Mouse (Mus musculus) cerebellum, postnatal 14 days (tissue): Measurements from ENCODE around the gene Ccdc134.

Experiments
- DNase-seq, 2 experiments: peaks; one replicate each; pipeline ENCODE4 v3.0.0; 2021; ENCODE audit warnings: mixed read lengths in 2 of 2

The Ccdc134 gene

DNA sequence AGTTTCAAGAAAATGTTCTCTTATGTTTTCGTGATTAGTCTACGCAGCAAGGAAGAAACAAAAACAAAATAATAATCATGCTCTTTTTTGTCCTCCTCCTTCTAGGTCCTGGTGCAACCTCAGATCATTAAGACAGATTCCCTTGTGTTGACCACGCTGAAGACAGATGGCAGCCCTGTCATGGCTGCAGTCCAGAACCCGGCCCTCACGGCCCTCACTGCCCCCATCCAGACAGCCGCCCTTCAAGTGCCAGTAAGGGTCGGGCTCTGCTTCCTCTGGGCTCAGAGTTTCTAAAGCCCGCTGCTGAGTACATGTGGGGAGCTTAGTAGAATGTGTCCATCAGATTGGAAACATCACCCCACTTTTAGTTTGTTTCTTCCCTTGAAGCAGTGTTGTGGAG lies 44.9 kb downstream of the Ccdc134 start:
- DNase-seq, result peak; percentile 90 to 94

DNA sequence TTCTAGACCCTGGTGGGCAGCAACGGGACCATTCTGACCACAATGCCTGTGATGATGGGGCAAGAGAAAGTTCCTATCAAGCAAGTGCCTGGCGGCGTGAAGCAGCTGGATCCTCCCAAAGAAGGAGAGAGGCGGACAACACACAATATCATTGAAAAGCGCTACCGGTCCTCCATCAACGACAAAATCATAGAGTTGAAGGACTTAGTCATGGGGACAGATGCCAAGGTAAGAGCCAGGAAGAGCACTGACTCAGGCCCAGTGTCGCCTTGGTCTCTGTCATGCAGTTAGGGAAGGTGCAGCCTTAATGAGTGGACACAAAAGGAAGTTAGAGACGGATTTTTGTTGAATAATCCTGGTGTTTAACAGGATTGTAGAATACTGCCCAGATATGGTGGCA lies 47.4 kb downstream of the Ccdc134 start:
- DNase-seq, result no peak

DNA sequence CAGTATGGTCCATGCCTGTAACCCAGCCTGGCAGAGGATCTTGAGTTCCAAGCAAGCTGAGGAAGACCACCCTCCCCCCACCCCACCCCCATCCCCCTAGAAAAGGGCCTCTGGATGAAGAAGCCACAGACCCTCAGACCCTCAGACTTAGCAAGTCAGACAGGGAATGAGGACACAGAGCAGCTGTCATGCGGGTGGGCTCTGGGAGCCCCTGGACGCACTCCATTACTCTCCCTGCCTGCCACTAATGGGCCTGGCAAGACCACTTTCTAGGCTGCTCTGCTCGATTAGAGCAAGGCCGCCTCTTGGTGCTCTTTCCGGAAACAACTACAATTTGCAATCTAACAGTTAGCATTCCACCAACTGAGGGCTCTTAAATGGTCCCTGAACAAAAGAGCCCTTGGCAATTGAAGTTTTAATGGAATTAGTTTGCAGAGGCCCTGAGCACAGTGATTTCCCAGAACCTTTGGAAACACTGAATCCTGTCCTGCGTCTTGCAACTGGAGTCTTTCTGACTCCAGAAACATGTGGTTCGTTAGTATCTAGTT lies 50.1 kb downstream of the Ccdc134 start:
- DNase-seq, result no peak

DNA sequence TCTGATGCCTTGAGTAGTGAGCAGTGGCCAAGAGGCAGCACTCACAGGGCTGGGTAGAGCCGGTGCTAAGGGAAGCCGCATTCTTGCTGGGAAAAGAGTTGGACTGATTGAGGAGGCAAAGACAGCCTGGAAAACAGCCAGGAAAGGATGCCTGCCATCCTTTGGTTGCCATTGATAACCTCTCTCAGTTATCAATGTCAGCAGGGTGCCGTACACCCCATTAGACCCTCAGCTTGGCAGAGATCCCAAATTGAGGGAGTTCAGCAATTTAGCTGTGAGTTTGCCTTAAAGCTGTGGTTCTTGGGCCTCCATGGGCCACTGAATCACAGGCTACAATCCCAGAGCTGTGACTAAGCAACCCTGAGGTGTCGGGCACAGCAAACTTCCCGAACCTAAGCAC lies 53.4 kb downstream of the Ccdc134 start:
- no peak for DNase-seq

DNA sequence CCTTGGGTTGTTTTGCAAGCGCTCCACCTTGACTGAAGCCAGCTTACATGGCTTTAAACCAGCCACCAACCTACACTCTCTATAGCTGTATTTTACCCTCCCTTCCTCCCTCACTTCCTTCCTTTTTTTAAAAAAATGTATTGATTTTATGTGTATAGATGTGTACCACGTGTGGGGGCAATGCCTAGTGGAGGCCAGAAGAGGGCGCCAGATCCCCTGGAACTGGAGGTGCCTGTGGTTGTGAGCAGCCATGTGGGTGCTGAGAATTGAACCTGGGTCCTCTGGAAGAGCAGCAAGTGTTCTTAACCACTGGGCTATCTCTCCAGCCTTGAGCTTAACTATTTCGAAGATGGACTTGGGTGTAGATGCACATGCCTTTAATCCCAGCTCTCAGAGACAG lies 54.6 kb downstream of the Ccdc134 start:
- DNase-seq, result no peak

DNA sequence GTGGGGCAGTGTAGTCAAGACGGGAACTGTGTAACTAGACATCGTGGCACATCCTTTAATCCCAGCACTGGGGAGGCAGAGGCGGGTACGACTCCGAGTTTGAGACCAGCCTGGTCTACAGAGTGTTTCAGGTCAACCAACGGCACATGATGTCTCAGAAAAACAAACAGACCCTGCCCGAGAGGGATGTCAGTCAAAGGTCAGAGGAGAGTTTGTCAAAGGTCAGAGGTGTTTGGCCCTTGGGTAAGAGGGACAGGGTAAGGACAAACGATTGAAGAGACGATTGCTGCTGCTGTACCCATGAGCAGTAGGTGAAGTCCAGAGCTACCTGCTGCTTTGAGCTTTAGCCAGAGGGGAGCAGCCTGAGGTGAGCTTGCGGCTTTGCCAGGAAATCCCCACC lies 55.9 kb downstream of the Ccdc134 start:
- DNase-seq, result no peak

DNA sequence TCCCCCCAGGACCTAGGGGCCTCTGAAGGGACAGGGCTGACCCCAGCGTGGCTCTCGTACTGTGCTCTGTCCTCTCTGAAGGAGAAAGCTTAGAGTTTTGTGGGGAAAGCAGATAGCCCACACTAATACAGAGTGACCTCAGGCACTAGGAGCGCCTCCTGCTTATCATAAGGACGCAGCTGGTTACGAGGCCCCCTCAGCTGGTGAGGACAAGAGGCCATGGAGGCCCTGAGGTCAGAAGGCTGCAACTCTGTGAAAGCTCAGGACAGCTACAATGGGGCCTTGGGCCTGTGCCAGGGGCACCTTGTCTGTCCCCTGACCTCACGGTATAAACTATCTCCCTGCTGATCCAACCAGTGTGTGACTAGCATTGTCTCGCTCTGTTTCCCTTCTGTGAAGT lies 56.5 kb downstream of the Ccdc134 start:
- DNase-seq, result no peak

DNA sequence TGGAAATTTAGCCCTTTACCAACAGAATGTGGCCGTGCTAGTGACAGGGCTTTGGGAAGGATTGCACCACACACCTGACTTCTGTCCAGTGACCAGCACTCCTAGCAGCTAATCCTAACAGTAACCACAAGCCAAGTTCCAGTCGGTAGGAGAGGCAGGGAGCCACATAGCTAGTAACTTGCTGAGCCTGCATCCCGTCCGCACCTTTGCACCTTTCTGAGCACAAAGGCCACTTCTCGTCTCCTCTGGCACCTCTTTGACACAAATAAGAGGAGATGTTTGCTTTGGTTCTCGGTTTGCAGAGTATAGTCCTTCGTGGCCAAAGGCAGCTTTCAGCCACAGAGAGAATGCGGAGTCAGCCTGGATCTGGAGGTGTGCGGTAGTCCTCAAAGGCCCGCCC lies 56.9 kb downstream of the Ccdc134 start:
- no peak for DNase-seq

DNA sequence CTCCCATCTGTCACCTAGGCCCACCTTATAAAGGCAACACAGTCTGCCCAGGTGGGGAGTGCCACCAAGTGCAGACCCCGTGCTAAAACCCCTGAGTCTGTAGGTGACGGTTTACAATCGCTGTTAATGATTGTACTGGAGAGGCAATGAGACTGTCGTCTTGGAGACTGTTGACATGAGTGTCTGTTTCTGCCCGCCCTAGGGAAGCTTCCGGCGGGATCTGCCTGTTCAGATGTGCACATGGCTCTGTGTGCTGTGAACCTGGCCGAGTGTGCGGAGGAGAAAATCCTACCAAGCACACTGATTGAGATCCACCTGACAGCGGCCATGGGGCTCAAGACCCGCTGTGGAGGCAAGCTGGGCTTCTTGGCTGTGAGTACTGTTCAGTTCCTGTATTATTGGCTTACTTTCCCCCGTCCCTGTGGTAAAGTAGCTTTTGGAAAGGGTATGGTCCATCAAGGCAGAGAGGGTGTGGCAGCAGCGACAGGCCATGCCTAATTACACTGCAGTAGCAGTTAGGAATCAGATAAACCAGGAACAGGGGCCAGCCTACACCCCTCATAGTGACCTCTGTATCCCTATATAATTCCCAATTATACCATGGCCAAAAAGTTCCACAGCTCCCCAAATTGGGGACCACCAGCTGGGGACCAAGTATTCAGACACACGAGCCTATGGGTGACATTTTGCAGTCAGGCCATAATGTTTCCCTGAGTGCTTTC lies 57.5 kb downstream of the Ccdc134 start:
- DNase-seq, result no peak

DNA sequence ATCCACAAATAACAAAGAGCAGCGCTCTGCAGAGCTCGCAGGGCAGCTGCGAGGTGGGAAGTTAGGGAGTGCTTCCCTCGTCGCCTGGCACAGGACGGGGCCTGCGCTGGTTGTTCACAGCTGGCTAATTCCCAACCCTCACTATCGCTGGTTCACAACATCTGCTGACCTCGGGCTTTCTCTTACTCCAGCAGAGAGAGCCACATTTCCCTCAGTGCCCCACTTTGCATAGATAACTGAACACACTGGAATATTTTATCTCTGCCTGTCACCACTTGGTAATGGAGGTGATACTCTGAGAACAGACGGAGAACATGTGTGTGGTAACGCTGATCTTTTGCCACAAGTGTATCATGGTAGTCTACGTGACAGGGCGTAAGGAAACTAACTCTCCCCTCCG lies 58.4 kb downstream of the Ccdc134 start:
- DNase-seq, result no peak

DNA sequence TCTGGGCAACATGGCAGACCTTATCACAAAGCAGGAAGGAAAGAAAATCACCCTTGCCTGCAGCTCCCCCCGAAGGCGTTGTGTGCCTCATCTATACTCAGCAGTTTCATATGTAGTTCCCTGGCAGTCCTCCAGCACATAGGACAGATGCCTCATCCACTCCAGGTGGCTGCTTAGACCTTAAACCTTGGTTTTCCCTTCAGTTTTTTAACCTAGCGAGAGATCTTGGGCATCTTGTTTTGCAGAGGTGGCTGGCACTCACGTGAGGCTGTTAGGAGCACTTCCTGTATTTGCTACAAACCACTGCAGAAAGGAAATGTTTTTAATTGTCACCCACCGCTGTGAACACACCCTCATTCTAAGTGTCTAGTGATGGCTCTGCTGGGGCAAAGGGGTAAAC lies 59.2 kb downstream of the Ccdc134 start:
- no peak for DNase-seq

DNA sequence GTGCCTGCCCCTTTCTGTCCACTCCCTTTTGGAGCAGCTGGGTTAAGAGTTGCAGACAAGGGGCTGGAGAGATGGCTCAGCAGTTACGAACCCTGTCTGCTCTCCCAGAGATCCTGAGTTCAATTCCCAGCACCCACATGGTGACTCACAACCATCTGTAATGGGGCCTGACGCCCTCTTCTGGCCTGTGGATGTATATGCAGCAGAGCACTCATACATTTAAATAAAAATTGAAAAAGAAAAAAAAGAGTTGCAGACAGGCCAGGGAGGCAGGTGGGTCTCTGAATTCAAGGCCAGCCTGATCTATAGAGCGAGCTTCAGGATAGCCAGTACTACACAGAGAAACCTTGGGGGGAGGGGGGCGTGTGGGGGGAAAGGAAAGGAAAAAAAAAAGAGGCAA lies 59.7 kb downstream of the Ccdc134 start:
- no peak for DNase-seq

DNA sequence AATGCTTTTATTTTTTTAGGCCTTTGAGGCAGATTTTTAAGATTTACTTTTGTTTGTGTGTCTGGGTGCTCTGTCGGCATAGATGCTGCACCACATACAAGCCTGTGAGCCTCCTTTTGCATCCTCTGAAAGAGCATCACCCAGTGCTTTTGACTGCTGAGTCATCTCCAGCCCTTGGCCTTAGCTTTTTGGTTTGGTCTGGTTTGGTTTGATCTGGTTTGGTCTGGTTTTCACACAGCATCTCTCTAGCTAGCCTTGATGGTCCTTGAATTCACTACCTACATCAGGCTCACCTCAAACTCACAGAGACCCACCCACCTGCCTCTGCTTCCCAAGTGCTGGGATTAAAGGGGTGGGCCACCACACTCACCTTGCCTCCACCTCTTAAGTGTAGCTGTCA lies 60.2 kb downstream of the Ccdc134 start:
- DNase-seq, result no peak

DNA sequence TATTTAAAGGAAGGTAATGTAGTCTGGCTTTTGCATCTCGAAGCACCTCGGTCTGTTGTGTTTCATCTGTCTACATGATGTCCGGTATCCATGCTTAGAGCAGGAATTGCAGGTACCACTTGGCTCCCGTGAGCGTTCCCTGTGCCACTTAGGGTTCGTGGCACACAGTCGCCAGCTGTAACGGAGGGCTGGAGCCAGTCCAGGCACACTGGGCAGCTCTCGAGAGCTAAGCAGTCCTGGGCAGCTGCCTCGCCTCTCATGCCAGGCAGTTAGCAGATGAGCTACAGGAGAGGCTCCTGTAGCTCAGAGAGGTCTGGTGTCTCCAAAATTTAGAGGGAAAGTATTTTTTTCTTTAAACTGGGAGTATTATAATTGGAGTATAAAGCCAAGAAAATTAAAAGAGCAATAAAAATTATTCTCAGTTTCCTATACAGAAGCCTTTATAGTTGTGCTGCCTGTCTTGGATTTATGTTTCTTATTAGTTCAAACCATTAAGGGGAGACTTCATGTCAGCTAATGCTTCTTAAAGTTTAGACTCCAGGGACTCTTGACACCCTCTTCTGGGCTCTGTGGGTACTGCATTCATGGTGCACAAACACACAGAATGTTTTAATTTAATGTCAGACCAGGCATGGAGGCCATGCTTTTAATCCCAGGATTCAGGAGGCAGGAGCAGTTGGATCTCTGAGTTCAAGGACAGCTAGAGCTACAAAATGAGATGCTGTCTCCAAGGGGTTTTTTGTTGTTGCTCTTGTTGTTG lies 60.9 kb downstream of the Ccdc134 start:
- DNase-seq, result peak in 1 of 2 experiments; percentile 81
